Mouse (Mus musculus) hindbrain, embryonic 12.5 days (tissue): ENCODE results near the gene Slc2a5. TPM values are rescaled to one million over a fixed set of nuclear protein-coding genes. Genes with fewer than 3 reads are reported as not detected.

Experiments
- ATAC-seq: fragments of 200-750 bp; cut with Nextera tagmentation; 2 replicates; pipeline ENCODE4 v1.8.0; 2017; ENCODE audit warnings: moderate TSS enrichment; ENCODE audit not compliant: low FRiP score
- H3K27ac ChIP-seq: fragments of 300-500 bp; sonication (generic); 2 replicates; pipeline ENCODE4 v1.5.1; 2016; ENCODE audit warnings: mild to moderate bottlenecking
- H3K27me3 ChIP-seq: fragments of 300-500 bp; sonication (generic); 2 replicates; pipeline ENCODE4 v1.6.1; 2016; ENCODE audit warnings: mild to moderate bottlenecking
- H3K36me3 ChIP-seq: fragments of 300-500 bp; sonication (generic); 2 replicates; pipeline ENCODE4 v1.6.1; 2016; ENCODE audit warnings: mild to moderate bottlenecking
- H3K4me1 ChIP-seq: fragments of 300-500 bp; sonication (generic); 2 replicates; pipeline ENCODE4 v1.6.1; 2016
- H3K4me2 ChIP-seq: fragments of 300-500 bp; sonication (generic); replicated peaks from 2 replicates; pipeline ENCODE4 v1.6.1; 2016; ENCODE audit warnings: mild to moderate bottlenecking
- H3K4me3 ChIP-seq: fragments of 300-500 bp; sonication (generic); 2 replicates; pipeline ENCODE4 v1.5.1; 2016; ENCODE audit warnings: mild to moderate bottlenecking
- H3K9ac ChIP-seq: fragments of 300-500 bp; sonication (generic); 2 replicates; pipeline ENCODE4 v1.6.1; 2016; ENCODE audit warnings: mild to moderate bottlenecking, moderate library complexity
- H3K9me3 ChIP-seq: fragments of 300-500 bp; sonication (generic); replicated peaks from 2 replicates; pipeline ENCODE4 v1.6.1; 2016; ENCODE audit warnings: mild to moderate bottlenecking
- WGBS: fragments of 180-500 bp; shearing (Covaris S2); methylation state at CpG from one replicate; pipeline ENCODE4 v1.1.7; 2016; 5-methylcytosine and 5-hydroxymethylcytosine counted together
- polyA plus RNA-seq: library from polyadenylated mRNA; unstranded; fragments of >200 nt; fragmentation: Nextera tagmentation; extraction: Ambion mirVana; gene quantifications from 2 replicates; pipeline ENCODE4 v1.2.1, GENCODE M21; 2016

Gene Slc2a5
- polyA plus RNA-seq, result 1.7 and 2.1 TPM in 2 replicates

DNA sequence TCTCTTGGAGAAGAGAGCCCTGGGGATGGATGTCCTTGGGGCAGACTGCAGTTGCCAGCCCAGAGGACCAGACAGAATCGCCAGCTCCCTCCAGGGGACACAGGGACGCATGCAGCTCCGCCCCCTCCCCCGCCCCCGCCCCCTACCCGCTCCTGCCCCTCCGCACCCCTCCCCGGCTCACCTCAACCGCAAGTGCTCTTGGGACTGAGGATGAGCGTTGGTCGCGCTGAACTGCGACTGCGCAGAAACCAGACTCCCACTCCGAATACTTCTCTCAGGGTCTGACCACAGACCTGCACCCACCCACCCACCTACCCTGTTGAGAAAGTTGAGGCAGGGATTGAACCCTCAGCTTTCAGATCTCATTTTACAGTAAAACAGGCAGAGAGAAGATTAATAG lies at the start of gene Slc2a5:
Gene Slc2a5 (plus strand): TSS at position 229 of the 400 bp plus-strand sequence.
- Histone ChIP-seq H3K9ac (no peak within 1 kb of the TSS), H3K9me3 (no peaks in the 10 kb centered on the region), H3K27ac (no peak within 1 kb of the TSS), H3K4me2 (peak within 1 kb of the TSS; percentile 38), H3K36me3 (no peaks in the 10 kb centered on the region), H3K27me3 (no peaks in the 10 kb centered on the region), H3K4me1 (peaks cover 6% of the 10 kb centered on the region), H3K4me3 (0 out of 2 replicates have a peak within 1 kb of the TSS, but pooled peaks have one; percentile 10)
- 8% methylated on average over 14 of the region's 15 CpGs for WGBS
- 0 out of 2 replicates have a peak, but pooled peaks have one; percentile 43 for ATAC-seq

DNA sequence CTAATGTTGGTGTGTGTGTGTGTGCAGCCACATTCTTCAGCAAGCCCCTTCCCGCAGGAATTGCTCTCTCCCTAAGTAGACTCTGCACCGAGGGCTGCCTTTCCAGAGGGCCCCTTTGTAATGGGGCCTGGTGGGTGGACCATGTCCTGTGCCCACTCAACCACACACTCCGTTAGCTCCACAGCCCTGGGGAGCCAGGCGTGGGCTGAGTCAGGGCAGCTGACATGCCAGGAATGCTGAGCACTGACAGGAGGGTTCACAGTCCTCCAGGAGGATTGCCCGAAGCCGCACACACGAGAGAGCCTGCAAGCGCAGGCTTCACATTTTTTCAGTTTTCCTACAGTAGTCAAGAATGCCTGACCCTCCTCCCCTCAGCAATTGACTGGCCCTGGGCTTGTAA lies 48.9 kb upstream of the Slc2a5 start:
- ATAC-seq, result no peak
- no peaks in the 10 kb centered on the region for H3K9me3 ChIP-seq
- H3K27ac ChIP-seq, result no peak overlapping the region
- no peak overlapping the region for H3K4me3 ChIP-seq
- H3K4me1 ChIP-seq, result no peaks in the 10 kb centered on the region; the same call in 1 of the 2 replicates
- H3K36me3 ChIP-seq, result no peaks in the 10 kb centered on the region
- WGBS, result 43% methylated on average over 8 of the region's 8 CpGs
- H3K4me2 ChIP-seq, result no peak overlapping the region
- no peak overlapping the region for H3K9ac ChIP-seq
- peaks cover 4% of the 10 kb centered on the region; the same call in 1 of the 2 replicates for H3K27me3 ChIP-seq

DNA sequence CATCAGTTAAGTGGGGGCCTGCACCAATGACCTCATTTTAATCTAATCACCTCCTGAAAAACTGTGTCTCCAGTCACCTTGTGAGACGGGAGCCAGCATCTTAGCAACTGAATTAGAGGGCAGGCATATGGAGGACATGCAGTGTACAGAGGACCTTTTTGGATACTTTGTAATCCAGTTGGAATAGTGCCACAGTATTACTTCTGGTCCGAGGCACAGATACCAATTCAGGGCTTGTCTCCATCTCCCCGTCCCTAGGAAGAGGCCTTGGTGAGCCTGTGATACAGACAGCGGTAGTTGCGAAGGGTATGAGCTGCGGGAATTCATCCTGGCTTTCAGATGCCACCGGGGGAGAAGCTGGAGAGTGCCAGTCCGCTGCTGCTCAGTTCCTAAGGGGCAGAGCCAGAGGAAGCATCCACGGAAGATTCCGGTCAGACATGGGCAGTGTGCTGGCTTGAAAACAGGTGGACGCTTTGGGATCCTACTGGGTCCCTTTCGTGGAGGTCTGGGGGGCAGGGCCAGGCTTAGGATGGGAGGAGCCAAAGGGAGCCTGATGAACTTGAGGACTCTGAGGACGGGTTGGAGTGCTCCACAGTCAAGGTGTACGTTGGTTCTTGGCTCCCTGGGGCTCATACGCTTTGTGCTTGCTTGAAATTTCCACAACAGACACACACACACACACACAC lies 46.5 kb upstream of the Slc2a5 start:
- Histone ChIP-seq H3K4me1 (no peaks in the 10 kb centered on the region; the same call in 1 of the 2 replicates), H3K27ac (no peak overlapping the region), H3K4me2 (no peak overlapping the region), H3K9me3 (no peaks in the 10 kb centered on the region), H3K4me3 (no peak overlapping the region), H3K27me3 (no peaks in the 10 kb centered on the region), H3K9ac (no peak overlapping the region), H3K36me3 (no peaks in the 10 kb centered on the region)
- ATAC-seq, result no peak
- 57% methylated on average over 15 of the region's 15 CpGs for WGBS

DNA sequence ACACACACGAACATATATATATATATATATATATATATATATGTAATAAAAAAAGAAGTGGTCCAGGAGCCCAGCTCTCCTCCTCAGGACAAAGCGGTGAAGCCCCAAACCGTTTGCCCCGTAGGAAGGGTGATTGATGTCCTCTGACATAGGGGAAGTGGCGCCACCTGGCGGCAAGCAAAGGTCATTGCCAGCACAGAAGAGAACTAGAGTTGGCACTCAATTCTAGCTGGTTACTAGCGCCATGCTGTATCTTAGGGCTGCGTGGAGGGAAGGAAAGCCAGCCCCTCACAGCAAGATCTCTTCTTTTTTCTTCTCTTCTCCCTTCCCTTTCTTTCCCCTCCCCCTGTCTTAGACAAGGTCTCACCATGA lies 46.0 kb upstream of the Slc2a5 start:
- H3K9me3 ChIP-seq, result no peaks in the 10 kb centered on the region
- H3K4me1 ChIP-seq, result no peaks in the 10 kb centered on the region; the same call in 1 of the 2 replicates
- H3K27ac ChIP-seq, result no peak overlapping the region
- H3K4me3 ChIP-seq, result no peak overlapping the region
- H3K4me2 ChIP-seq, result no peak overlapping the region
- 15% methylated on average over 8 of the region's 8 CpGs for WGBS
- ATAC-seq, result no peak
- no peak overlapping the region for H3K9ac ChIP-seq
- H3K36me3 ChIP-seq, result no peaks in the 10 kb centered on the region
- H3K27me3 ChIP-seq, result no peaks in the 10 kb centered on the region

DNA sequence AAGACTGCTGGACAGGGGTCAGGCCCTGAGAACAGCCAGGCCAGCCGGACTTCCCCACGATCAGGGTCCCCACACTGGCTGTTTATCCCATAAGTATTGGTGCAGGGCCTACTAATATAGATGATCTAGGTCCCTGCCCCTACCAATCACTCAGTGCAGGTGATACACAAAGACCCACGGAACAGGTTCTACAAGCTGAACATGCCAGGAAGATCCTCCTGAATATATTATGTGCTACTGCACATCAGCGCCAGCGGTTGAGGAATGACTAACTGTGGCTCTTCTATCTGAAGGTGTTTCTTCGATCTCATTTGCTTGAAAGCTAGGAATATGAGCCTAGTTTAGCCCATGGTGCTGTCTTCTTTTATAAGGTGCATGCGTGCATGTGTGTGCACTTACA lies 43.7 kb upstream of the Slc2a5 start:
- H3K27ac ChIP-seq, result no peak overlapping the region

DNA sequence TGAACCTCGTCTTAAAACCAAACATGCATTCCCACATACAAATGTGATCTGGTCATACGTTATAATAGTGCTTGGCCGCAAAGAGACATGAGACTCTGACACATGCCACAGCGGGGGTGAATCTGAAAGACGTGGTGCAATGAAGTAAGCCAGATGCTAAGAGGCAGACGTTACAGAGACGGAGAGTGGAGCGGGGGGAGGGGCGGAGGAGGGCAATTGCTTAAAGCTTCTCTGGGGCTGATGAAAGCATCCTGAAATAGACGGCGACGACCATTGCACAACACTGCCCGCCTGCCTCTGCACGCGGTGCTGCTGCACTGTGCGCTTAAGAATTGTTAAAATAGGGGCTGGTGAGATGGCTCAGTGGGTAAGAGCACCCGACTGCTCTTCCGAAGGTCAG lies 42.9 kb upstream of the Slc2a5 start:
- no peaks in the 10 kb centered on the region for H3K4me1 ChIP-seq
- no peak overlapping the region for H3K4me3 ChIP-seq
- 35% methylated on average over 18 of the region's 18 CpGs for WGBS
- H3K27ac ChIP-seq, result no peak overlapping the region
- H3K9ac ChIP-seq, result no peak overlapping the region
- no peaks in the 10 kb centered on the region for H3K9me3 ChIP-seq
- H3K36me3 ChIP-seq, result no peaks in the 10 kb centered on the region
- H3K4me2 ChIP-seq, result no peak overlapping the region
- ATAC-seq, result no peak
- no peaks in the 10 kb centered on the region for H3K27me3 ChIP-seq

More for the DNA sequence above, 43.7 kb upstream of the Slc2a5 start:
- Histone ChIP-seq H3K4me1 (no peaks in the 10 kb centered on the region), H3K9ac (no peak overlapping the region), H3K36me3 (no peaks in the 10 kb centered on the region), H3K9me3 (no peaks in the 10 kb centered on the region), H3K27me3 (no peaks in the 10 kb centered on the region), H3K4me3 (no peak overlapping the region), H3K4me2 (no peak overlapping the region)
- 88% methylated on average over 7 of the region's 7 CpGs for WGBS
- ATAC-seq, result no peak

DNA sequence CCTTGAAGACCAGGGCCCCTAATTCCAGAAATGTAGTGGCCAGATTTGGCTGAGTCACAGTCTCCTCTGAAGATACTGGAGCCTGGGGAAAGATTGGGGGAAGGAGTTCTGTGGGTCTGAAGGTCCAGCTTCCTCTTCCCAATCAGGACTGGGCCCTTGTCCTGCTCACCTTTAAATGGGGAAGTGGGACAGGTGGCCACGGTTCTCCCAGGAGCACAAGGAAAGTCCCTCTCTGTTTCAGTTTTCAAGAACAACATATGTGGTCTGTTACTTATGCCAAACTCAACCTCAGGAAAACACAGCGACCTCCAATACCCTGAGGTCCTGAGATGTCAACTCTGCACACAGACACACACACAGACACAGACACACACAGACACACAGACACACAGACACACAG lies 40.4 kb upstream of the Slc2a5 start:
- H3K4me2 ChIP-seq, result no peak overlapping the region
- H3K4me3 ChIP-seq, result no peak overlapping the region
- H3K27ac ChIP-seq, result no peak overlapping the region
- no peak overlapping the region for H3K9ac ChIP-seq
- H3K36me3 ChIP-seq, result no peaks in the 10 kb centered on the region
- 72% methylated on average over 2 of the region's 2 CpGs for WGBS
- no peak for ATAC-seq
- no peaks in the 10 kb centered on the region for H3K9me3 ChIP-seq
- H3K4me1 ChIP-seq, result no peaks in the 10 kb centered on the region
- H3K27me3 ChIP-seq, result no peaks in the 10 kb centered on the region

DNA sequence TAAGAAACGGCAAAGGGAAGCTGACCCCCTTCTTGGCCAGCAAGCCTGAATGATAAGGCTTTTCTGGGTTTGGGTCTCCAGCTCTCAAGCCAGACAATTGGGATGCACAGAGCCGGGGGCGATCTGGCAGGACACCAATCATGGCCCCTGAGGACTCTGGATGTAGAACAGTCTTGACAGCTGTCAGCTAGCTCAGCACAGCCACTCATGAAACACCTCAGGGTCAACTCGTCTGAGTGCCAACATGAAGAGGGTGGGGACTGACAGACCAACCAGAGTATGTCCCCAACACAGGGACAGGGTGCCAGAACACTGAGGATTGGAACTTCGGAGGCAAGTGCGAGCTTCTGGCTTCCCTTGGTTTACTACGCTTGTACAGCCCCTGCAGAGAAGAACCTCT lies 39.8 kb upstream of the Slc2a5 start:
- Histone ChIP-seq H3K27me3 (no peaks in the 10 kb centered on the region), H3K4me3 (no peak overlapping the region), H3K27ac (no peak overlapping the region), H3K4me1 (no peaks in the 10 kb centered on the region), H3K9ac (no peak overlapping the region), H3K9me3 (no peaks in the 10 kb centered on the region; the same call in 1 of the 2 replicates), H3K36me3 (no peaks in the 10 kb centered on the region), H3K4me2 (no peak overlapping the region)
- ATAC-seq, result no peak
- 71% methylated on average over 7 of the region's 7 CpGs for WGBS

DNA sequence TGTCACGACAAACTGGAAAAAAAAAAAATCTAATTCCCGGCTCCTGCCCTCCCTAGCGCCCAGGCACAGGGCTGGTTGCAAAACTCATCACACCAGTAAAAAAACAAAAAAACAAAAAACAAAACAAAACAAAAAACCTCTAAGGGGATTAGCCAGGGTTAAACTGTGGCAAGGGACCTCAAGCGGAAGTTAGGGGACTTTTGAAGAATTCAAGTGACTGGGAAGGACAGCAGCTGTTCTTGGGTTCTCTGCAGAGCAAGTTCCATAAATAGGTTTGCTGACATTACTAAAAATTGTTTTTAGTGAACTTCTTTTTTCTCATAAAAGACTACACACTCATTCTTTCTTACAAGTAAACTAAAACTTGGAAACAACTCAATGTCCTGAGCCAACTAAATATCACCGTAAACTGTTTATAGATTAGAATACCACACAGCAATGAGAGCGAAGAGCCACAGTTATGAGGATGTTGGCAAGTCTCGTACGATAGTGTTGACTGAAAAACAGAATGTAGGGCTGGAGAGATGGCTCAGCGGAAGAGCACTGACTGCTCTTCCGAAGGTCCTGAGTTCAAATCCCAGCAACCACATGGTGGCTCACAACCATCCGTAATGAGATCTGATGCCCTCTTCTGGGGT lies 38.6 kb upstream of the Slc2a5 start:
- Histone ChIP-seq H3K27ac (no peak overlapping the region), H3K4me3 (no peak overlapping the region), H3K9me3 (no peaks in the 10 kb centered on the region; the same call in 1 of the 2 replicates), H3K27me3 (no peaks in the 10 kb centered on the region), H3K4me1 (no peaks in the 10 kb centered on the region), H3K9ac (no peak overlapping the region), H3K36me3 (no peaks in the 10 kb centered on the region), H3K4me2 (no peak overlapping the region)
- 90% methylated on average over 11 of the region's 11 CpGs for WGBS
- ATAC-seq, result no peak

DNA sequence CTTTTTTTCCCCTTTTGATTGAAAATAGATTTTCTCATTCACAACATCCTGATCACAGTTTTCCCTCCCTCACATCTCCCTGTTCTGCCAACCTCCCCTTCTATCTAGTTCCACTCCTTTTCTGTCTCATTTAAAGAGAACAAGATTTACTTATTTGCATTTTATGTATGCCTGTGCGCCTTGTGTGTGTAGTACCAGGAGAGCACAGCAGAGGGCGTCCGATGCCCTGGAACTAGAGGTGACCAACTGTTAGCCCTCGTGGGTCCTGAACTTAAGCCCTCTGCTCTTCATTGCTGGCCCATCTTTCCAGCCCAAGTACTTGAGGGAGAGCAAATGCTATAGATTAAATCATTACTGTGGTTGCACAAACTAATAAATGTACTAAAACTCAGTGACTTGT lies 33.7 kb upstream of the Slc2a5 start:
- H3K4me3 ChIP-seq, result no peak overlapping the region
- H3K36me3 ChIP-seq, result no peaks in the 10 kb centered on the region
- H3K4me2 ChIP-seq, result no peak overlapping the region
- H3K9ac ChIP-seq, result no peak overlapping the region
- WGBS, result 68% methylated on average over 4 of the region's 4 CpGs
- peaks cover 16% of the 10 kb centered on the region for H3K4me1 ChIP-seq
- no peak overlapping the region for H3K27ac ChIP-seq
- ATAC-seq, result no peak
- no peaks in the 10 kb centered on the region; the same call in 1 of the 2 replicates for H3K9me3 ChIP-seq
- peaks cover 17% of the 10 kb centered on the region for H3K27me3 ChIP-seq

DNA sequence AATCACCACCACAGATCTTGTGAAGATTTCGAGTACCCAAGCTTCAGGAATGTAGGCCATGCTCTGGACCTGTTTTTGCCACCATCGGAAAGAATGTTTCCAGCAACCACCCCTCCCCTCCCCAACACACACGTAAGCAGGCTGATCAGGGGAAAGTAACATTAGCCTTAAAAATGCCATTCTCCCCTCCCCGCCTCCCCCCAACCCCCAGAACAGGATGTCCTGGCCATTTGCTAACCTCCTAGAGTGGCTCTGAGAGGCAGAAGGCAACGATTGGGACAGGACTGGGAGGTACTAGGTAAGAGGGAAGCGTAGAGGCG lies 32.3 kb upstream of the Slc2a5 start:
- peak overlapping the region; percentile 45; the same call in 1 of the 2 replicates for H3K9ac ChIP-seq
- no peaks in the 10 kb centered on the region; the same call in 1 of the 2 replicates for H3K9me3 ChIP-seq
- WGBS, result 2% methylated on average over 7 of the region's 7 CpGs
- peak overlapping the region; percentile 52; the same call in 1 of the 2 replicates for H3K27ac ChIP-seq
- ATAC-seq, result no peak; the same call in 1 of the 2 replicates
- peaks cover 25% of the 10 kb centered on the region for H3K27me3 ChIP-seq
- H3K4me1 ChIP-seq, result peaks cover 16% of the 10 kb centered on the region
- peak overlapping the region; percentile 53 for H3K4me3 ChIP-seq
- peak overlapping the region; percentile 99 for H3K4me2 ChIP-seq
- no peaks in the 10 kb centered on the region for H3K36me3 ChIP-seq

DNA sequence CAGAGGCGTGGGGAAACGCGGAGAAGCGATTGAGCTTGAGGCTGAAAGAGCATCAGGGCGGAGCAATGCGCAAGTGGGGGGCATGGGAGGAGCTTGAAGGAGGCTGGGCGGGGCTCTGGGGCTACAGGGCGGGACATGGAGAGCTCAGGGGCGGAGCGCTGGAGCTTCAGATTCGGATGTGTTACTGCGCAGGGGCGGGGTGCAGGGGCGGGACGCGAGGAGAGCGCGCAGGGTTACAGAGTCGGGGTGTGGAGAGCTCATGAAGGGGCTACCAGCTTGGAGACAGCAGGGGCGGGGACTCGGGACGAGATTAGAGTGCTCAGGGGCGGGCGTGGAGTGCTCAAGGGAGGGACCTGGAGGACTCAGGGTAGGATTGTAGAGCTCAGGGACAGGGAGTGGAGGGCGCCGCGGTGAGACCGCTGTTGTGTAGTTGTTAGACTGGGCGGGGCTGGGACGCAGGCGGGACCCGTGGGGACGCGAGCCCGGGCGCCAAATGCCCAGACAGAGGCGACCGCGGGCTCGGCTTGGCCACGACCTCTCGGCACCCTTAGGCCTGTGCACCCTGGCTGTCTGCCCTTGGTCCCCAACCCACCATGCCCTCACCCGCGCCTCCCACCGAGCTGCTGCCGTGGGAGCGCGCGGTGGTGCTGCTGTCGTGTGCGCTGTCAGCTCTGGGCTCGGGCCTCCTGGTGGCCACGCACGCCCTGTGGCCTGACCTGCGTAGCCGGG lies 31.8 kb upstream of the Slc2a5 start, which contains the start of gene Gpr157:
Gene Gpr157 (plus strand): TSS at position 205 of the 729 bp plus-strand sequence.
- peak within 1 kb of the TSS; percentile 99 for H3K4me2 ChIP-seq
- no peaks in the 10 kb centered on the region; the same call in 1 of the 2 replicates for H3K9me3 ChIP-seq
- H3K4me1 ChIP-seq, result peaks cover 16% of the 10 kb centered on the region
- peaks cover 25% of the 10 kb centered on the region for H3K27me3 ChIP-seq
- peak within 1 kb of the TSS; percentile 52; the same call in 1 of the 2 replicates for H3K27ac ChIP-seq
- no peaks in the 10 kb centered on the region for H3K36me3 ChIP-seq
- peak within 1 kb of the TSS; percentile 66 for H3K9ac ChIP-seq
- WGBS, result under 1% methylated on average over 45 of the region's 56 CpGs
- H3K4me3 ChIP-seq, result peak within 1 kb of the TSS; percentile 53
- peak; percentile 94 for ATAC-seq
